Mouse (Mus musculus) lung, adult 2 months (tissue): ENCODE data around the gene Arrdc3. TPM values are rescaled to one million over a fixed set of nuclear protein-coding genes. Genes with fewer than 3 reads are reported as not detected.

ENCODE experiments used
- DNase-seq: peaks from one replicate; pipeline ENCODE4 v3.0.0; 2022
- H3K4me1 ChIP-seq: fragments of 200-500 bp; 2 replicates; pipeline ENCODE4 v1.6.1; 2011; ENCODE audit warnings: low read length; ENCODE audit not compliant: control insufficient read depth, insufficient read depth
- H3K4me3 ChIP-seq: fragments of 200-500 bp; replicated peaks from 2 replicates; pipeline ENCODE3; 2011; ENCODE audit warnings: low read depth, mild to moderate bottlenecking, control low read depth, low read length; ENCODE audit errors: extremely low read depth
- CTCF ChIP-seq: fragments of 200-500 bp; IDR thresholded peaks from 2 replicates; pipeline ENCODE4 v1.5.1; 2011; ENCODE audit warnings: mild to moderate bottlenecking, low read length, control low read depth; ENCODE audit not compliant: insufficient read depth
- POLR2A ChIP-seq: fragments of 200-500 bp; IDR thresholded peaks from 2 replicates; pipeline ENCODE4 v1.6.1; 2011; ENCODE audit warnings: low read depth, mild to moderate bottlenecking, control low read depth, low read length, borderline replicate concordance; ENCODE audit errors: extremely low read depth
- WGBS: fragments of 180-500 bp; shearing (Covaris S2); methylation state at CpG from one replicate; pipeline ENCODE4 v1.1.7; 2018; 5-methylcytosine and 5-hydroxymethylcytosine counted together
- polyA plus RNA-seq: library from polyadenylated mRNA; depleted of rRNA; stranded (reverse); fragments of >200 nt; gene quantifications from 2 replicates; pipeline ENCODE4 v1.2.3, GENCODE M21; 2012

Gene Arrdc3
- polyA plus RNA-seq, 1 experiment, result 81.7 TPM

DNA sequence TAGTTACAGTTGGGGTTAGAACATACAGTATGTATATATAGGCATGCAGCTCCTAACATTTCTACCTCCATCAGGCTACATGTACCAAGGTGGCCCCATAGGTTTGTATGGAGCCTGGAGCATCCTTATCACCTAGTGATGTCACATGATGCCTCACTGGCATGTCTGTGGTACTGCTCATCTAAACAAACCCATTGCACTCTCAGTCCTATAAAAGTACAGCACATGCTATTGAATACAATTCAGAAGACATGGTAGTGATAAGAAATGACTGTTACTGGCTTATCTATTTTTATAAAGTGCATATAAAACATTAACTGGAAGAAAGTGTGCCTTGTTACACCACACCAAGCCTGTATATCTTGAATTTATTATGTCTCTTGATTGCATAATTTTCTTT lies 30.2 kb downstream of the Arrdc3 start:
- DNase-seq, result no peak
- Histone ChIP-seq H3K4me1 (no peaks in the 10 kb centered on the region), H3K4me3 (no peak overlapping the region)
- no peak for TF ChIP-seq CTCF
- TF ChIP-seq POLR2A, result no peak

DNA sequence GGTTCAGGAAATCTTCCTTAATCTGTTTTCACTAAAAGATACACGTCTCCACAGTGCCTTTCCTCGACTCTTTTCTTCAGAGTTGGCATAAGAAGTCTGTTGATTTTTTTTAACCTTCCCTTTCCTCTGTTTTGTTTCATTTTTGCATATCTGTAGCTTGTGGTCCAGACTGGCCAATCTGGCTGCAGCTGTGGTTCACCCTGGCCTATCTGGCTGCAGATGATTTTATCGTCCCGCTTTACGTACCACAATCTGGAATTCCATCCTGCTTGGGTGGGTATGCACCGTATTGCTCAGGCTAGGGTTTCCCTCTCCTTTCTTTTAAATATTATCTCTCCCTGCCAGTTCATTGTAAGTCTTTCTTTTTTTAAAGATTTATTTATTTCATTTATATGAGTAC lies 37.8 kb downstream of the Arrdc3 start:
- 80% methylated on average over 6 of the region's 6 CpGs for WGBS
- TF ChIP-seq CTCF, result no peak
- no peak for TF ChIP-seq POLR2A
- no peak for DNase-seq
- Histone ChIP-seq H3K4me1 (no peaks in the 10 kb centered on the region), H3K4me3 (no peak overlapping the region)

DNA sequence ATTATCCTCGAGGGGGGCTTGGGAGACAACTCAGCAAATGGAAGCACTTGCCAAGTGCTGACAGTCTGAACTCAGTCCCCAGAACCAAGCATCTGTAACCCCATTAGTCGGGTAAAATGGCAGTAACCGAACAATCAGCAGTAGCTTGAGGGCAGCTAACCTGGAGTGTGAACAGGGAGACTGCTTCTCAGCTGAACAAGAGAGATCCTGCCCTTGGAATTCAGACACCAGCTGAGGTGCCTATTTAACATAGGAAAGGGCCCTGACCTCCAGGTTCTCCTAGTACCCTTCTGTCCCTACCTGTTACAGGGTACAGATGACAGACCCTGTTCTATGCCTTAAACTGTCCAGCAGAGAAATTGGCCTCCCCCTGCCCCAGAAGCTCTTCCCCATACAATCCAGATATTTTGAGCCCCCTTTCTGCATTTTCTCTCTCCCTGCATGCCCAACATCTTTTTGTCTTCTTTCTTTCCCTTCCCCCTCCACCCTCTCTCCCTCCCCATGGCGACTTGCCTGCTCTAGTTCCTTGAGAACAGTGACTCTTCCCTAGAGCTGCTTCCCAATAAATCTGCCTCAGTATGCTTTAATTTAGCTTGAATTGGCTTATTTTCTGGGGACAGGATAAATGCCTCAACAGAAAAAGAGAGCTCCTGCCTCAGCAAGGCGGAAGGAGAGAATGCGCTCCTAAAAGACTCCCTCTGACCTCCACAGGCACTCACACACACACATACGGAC lies 38.6 kb downstream of the Arrdc3 start:
- 85% methylated on average over 7 of the region's 7 CpGs for WGBS
- Histone ChIP-seq H3K4me3 (no peak overlapping the region), H3K4me1 (no peaks in the 10 kb centered on the region)
- no peak for DNase-seq
- no peak for TF ChIP-seq CTCF
- no peak for TF ChIP-seq POLR2A

DNA sequence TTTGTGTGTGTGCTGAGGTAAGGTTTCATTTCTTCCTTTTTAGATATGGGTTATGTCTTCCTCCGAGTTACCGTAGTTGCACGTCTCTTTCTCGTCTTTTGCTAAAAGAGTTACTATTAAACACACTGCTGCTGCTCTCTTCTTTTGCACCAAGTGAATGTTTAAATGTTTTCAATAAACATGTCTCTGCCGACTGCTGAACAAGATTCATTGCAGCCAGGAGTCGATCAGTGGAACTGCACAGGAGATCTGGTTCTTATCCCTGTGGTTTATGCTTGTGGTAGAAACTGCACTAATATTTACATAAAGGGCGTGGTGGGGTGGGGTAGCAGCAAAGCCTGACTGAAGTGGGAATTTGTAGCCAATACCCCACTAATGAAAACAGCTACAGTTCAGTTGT lies 45.0 kb downstream of the Arrdc3 start:
- Histone ChIP-seq H3K4me1 (peaks cover 6% of the 10 kb centered on the region), H3K4me3 (no peak overlapping the region)
- 41% methylated on average over 7 of the region's 7 CpGs for WGBS
- TF ChIP-seq POLR2A (no peak), CTCF (no peak)
- no peak for DNase-seq

DNA sequence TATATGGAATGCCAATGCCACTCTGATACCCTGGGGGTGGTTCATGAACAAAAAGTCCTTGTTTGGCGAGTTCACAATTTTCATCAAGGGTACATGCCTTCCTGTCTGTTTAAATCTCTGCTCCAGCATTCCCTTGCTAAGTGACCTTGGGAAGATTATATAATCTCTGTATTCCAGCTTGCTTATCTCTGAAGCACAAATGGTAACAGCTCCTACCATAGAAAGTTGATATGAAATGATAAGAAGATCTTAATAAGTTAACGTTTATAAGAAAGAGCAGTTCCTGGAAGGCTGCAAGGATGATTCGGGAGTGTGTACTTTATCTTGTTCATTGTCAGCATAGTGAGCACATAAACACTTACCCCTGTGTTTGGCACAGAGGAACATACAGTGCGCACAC lies 46.8 kb downstream of the Arrdc3 start:
- TF ChIP-seq POLR2A, result no peak
- TF ChIP-seq CTCF, result no peak
- DNase-seq, result no peak
- Histone ChIP-seq H3K4me3 (no peak overlapping the region), H3K4me1 (peaks cover 6% of the 10 kb centered on the region)
- 48% methylated on average over 4 of the region's 4 CpGs for WGBS

DNA sequence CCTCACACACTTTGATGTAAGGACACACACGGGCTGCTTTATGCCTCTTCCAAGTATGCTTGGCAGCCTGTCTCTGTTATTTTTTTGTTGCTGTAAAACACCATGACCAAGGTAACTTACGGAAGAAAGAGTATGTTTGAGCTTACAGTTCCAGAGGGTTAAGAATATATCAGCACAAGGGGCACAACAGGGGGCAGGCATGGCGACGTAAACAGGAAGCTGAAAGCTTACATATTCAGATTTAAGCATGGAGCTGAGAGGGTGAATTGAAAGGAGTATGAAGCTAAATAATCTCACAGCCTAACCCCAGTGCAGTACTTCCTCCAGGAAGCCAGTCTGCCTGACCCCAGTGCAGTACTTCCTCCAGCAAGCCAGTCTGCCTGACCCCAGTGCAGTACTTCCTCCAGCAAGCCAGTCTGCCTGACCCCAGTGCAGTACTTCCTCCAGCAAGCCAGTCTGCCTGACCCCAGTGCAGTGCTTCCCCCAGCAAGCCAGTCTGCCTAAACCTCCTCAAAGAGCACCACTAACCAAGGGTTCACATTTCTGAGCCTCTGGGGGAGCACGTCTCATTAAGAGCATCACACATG lies 49.7 kb downstream of the Arrdc3 start:
- WGBS, result 44% methylated on average over 5 of the region's 5 CpGs
- peaks cover 6% of the 10 kb centered on the region for H3K4me1 ChIP-seq
- no peak for DNase-seq
- H3K4me3 ChIP-seq, result no peak overlapping the region
- TF ChIP-seq POLR2A (no peak), CTCF (no peak)

DNA sequence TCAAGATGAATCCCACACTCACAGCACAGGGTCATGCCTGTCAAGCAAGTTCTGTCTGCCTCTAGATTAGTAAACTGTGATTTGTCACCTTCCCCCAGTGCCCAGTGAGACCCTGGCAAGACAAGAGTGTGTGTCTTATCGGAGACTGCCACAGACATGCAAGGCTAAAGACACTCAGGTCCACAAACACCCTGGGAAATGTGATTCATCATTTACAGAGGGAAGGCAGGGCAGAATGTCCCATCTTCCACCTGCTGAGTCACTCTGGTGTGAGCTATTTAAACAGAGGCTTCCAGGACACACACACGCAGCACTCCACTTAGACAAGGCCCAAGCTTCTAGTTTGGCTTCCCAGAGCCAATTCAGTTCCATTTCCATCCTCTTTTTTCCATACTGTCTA lies 53.2 kb downstream of the Arrdc3 start:
- Histone ChIP-seq H3K4me3 (no peak overlapping the region), H3K4me1 (peaks cover 21% of the 10 kb centered on the region)
- WGBS, result 74% methylated on average over 2 of the region's 2 CpGs
- DNase-seq, result no peak
- TF ChIP-seq POLR2A (no peak), CTCF (no peak)

DNA sequence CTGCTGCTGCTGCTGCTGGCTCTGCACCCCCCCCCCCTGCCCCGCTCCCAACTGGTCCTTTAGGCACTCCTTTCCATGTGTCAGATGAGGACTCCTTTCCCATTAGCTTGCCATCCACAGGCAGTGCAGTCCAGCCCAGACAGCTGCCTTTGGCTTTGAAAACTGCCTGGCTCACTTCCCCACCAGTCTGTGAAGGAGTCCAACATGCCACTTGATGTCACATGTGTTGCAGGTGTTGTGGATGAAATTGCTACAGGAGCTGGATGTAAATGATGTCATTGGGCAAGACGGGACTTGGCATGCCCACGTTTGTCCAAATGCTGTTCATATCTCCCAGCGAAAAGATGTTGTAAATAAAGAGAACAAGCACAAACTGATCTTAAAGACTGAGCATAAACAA lies 56.0 kb downstream of the Arrdc3 start:
- H3K4me1 ChIP-seq, result peaks cover 17% of the 10 kb centered on the region
- H3K4me3 ChIP-seq, result no peak overlapping the region
- TF ChIP-seq CTCF (no peak), POLR2A (no peak)
- no peak for DNase-seq
- WGBS, result 48% methylated on average over 4 of the region's 4 CpGs

DNA sequence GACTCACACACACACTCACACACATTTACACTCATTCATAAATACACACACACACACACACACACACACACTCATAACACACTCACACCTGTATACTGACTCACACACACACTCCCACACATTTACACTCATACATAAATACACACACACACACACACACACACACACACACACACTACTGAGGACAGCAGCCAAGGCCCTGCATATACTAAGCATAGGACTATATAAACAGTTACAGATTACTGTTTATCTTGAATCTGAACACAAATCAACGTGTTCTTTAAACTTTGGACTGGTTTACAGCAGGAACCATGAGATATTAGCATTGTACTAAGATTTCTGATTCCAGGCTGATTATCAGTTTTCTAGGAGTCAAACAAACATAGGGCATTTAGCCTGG lies 56.7 kb downstream of the Arrdc3 start:
- TF ChIP-seq CTCF (no peak), POLR2A (no peak)

DNA sequence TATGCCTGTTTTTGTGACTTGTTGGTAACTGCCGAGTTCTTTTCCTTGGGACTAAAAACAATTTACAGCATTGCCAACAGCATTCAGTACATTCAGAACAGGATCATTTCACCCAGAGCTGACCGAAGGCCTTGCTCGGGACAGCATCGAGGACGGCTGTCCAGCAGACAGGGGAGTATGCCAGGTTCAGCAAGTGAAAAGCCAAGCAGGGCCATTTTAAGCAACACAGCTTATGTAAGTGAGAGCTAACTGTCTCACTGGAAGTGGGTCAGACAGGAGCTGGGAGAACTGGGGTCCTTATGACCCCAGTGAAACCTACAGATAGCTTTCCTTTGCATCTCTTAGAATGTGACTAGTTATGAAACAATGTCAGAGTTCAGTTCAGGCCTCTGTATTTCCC lies 57.2 kb downstream of the Arrdc3 start:
- 26% methylated on average over 5 of the region's 5 CpGs for WGBS
- Histone ChIP-seq H3K4me3 (no peak overlapping the region), H3K4me1 (peaks cover 17% of the 10 kb centered on the region)
- TF ChIP-seq POLR2A, result no peak
- TF ChIP-seq CTCF, result no peak
- peak; percentile 50 for DNase-seq

More for the DNA sequence above, 56.7 kb downstream of the Arrdc3 start:
- Histone ChIP-seq H3K4me1 (peaks cover 17% of the 10 kb centered on the region), H3K4me3 (no peak overlapping the region)
- 10% methylated on average over 1 of the region's 1 CpGs for WGBS
- DNase-seq, result no peak
